Mouse (Mus musculus) intestine, postnatal 0 days (tissue): Measurements from ENCODE around the gene Rasgef1c. TPM values are rescaled to one million over a fixed set of nuclear protein-coding genes. Genes with fewer than 3 reads are reported as not detected.
A peak's percentile ranks its signal among the peaks of the same experiment; 100 is the strongest.

Experiments
- ATAC-seq: fragments of 200-750 bp; cut with Nextera tagmentation; 2 replicates; pipeline ENCODE4 v1.8.0; 2017; ENCODE audit warnings: mild to moderate bottlenecking, moderate TSS enrichment, moderate library complexity
- H3K27ac ChIP-seq: fragments of 300-500 bp; sonication (generic); 2 replicates; pipeline ENCODE4 v1.5.1; 2014; ENCODE audit warnings: mild to moderate bottlenecking, low read depth, low read length, moderate library complexity
- H3K27me3 ChIP-seq: fragments of 300-500 bp; sonication (generic); replicated peaks from 2 replicates; pipeline ENCODE4 v1.6.1; 2014; ENCODE audit warnings: low read length, mixed read lengths; ENCODE audit not compliant: control insufficient read depth, insufficient read depth
- H3K36me3 ChIP-seq: fragments of 300-500 bp; sonication (generic); 2 replicates; pipeline ENCODE4 v1.6.1; 2014; ENCODE audit warnings: mild to moderate bottlenecking, moderate library complexity; ENCODE audit not compliant: control insufficient read depth, insufficient read depth
- H3K4me1 ChIP-seq: fragments of 300-500 bp; sonication (generic); replicated peaks from 2 replicates; pipeline ENCODE4 v1.6.1; 2014; ENCODE audit warnings: antibody characterized with exemption, low read length, mixed read lengths; ENCODE audit not compliant: control insufficient read depth, insufficient read depth
- H3K4me2 ChIP-seq: fragments of 300-500 bp; sonication (generic); replicated peaks from 2 replicates; pipeline ENCODE4 v1.6.1; 2014; ENCODE audit warnings: low read depth, mild to moderate bottlenecking, moderate library complexity
- H3K4me3 ChIP-seq: fragments of 300-500 bp; sonication (generic); 2 replicates; pipeline ENCODE4 v1.5.1; 2014; ENCODE audit warnings: low read depth, low read length
- H3K9ac ChIP-seq: fragments of 300-500 bp; sonication (generic); 2 replicates; pipeline ENCODE4 v1.6.1; 2014; ENCODE audit warnings: mild to moderate bottlenecking, low read depth, low read length
- H3K9me3 ChIP-seq: fragments of 300-500 bp; sonication (generic); 2 replicates; pipeline ENCODE4 v1.6.1; 2016; ENCODE audit warnings: mixed run types; ENCODE audit not compliant: control insufficient read depth
- CTCF ChIP-seq: sonication (generic); IDR thresholded peaks from 2 replicates; pipeline ENCODE4 v1.5.1; 2016; ENCODE audit warnings: low read depth, mild to moderate bottlenecking, control low read depth, antibody characterized with exemption, moderate library complexity
- WGBS: fragments of 180-500 bp; shearing (Covaris S2); extraction: QIAGEN DNeasy Blood & Tissue Kit; methylation state at CpG from one replicate; pipeline ENCODE4 v1.1.7; 2014; 5-methylcytosine and 5-hydroxymethylcytosine counted together
- polyA plus RNA-seq: library from polyadenylated mRNA; unstranded; fragments of >200 nt; fragmentation: Nextera tagmentation; extraction: Ambion mirVana; gene quantifications from 2 replicates; pipeline ENCODE4 v1.2.1, GENCODE M21; 2015

Gene Rasgef1c
- polyA plus RNA-seq, 1 experiment from 2014 or later, result 0.44 TPM

GRCm38 (mm10) chr11:49918521-49919180 lies 17.0 kb downstream of the Rasgef1c start:
- Histone ChIP-seq H3K9ac (no peak overlapping the region), H3K4me3 (no peak overlapping the region), H3K4me2 (no peak overlapping the region), H3K9me3 (no peaks in the 10 kb centered on the region), H3K36me3 (no peaks in the 10 kb centered on the region), H3K27ac (no peak overlapping the region), H3K4me1 (no peaks in the 10 kb centered on the region), H3K27me3 (no peaks in the 10 kb centered on the region)
- TF ChIP-seq CTCF, result no peak
- WGBS, result 72% methylated on average over 15 of the region's 15 CpGs
- ATAC-seq, result no peak

GRCm38 (mm10) chr11:49919304-49919703 lies 17.7 kb downstream of the Rasgef1c start:
- TF ChIP-seq CTCF, result no peak
- no peaks in the 10 kb centered on the region for H3K9me3 ChIP-seq
- H3K36me3 ChIP-seq, result no peaks in the 10 kb centered on the region
- H3K4me2 ChIP-seq, result no peak overlapping the region
- no peak overlapping the region for H3K9ac ChIP-seq
- no peak overlapping the region for H3K27ac ChIP-seq
- H3K4me3 ChIP-seq, result no peak overlapping the region
- 82% methylated on average over 6 of the region's 6 CpGs for WGBS
- no peaks in the 10 kb centered on the region for H3K27me3 ChIP-seq
- ATAC-seq, result no peak
- H3K4me1 ChIP-seq, result no peaks in the 10 kb centered on the region

GRCm38 (mm10) chr11:49923539-49923938 lies 21.9 kb downstream of the Rasgef1c start:
- Histone ChIP-seq H3K4me3 (no peak overlapping the region), H3K4me1 (no peaks in the 10 kb centered on the region), H3K27me3 (no peaks in the 10 kb centered on the region), H3K27ac (no peak overlapping the region), H3K9me3 (no peaks in the 10 kb centered on the region), H3K4me2 (no peak overlapping the region), H3K9ac (no peak overlapping the region), H3K36me3 (no peaks in the 10 kb centered on the region)
- WGBS, result 85% methylated on average over 9 of the region's 9 CpGs
- no peak for TF ChIP-seq CTCF
- ATAC-seq, result no peak

- WGBS, result 65% methylated on average over 7 of the region's 7 CpGs
- ATAC-seq, result no peak
Measured at GRCm38 (mm10) chr11:49926183-49926582, 24.5 kb downstream of the Rasgef1c start.

GRCm38 (mm10) chr11:49927169-49927568 lies 25.5 kb downstream of the Rasgef1c start:
- ATAC-seq, result no peak
- TF ChIP-seq CTCF, result peak; percentile 39
- H3K4me2 ChIP-seq, result no peak overlapping the region

More at GRCm38 (mm10) chr11:49926183-49926582, 24.5 kb downstream of the Rasgef1c start:
- no peak for TF ChIP-seq CTCF
- Histone ChIP-seq H3K27me3 (no peaks in the 10 kb centered on the region), H3K4me3 (no peak overlapping the region), H3K36me3 (no peaks in the 10 kb centered on the region), H3K9ac (no peak overlapping the region), H3K9me3 (no peaks in the 10 kb centered on the region), H3K27ac (no peak overlapping the region), H3K4me2 (no peak overlapping the region), H3K4me1 (no peaks in the 10 kb centered on the region)

GRCm38 (mm10) chr11:49927670-49928069 lies 26.0 kb downstream of the Rasgef1c start:
- Histone ChIP-seq H3K9ac (no peak overlapping the region), H3K36me3 (no peaks in the 10 kb centered on the region), H3K27me3 (no peaks in the 10 kb centered on the region), H3K4me1 (no peaks in the 10 kb centered on the region), H3K27ac (no peak overlapping the region), H3K4me3 (no peak overlapping the region), H3K9me3 (no peaks in the 10 kb centered on the region), H3K4me2 (no peak overlapping the region)
- no peak for ATAC-seq
- TF ChIP-seq CTCF, result no peak
- 72% methylated on average over 6 of the region's 6 CpGs for WGBS

More at GRCm38 (mm10) chr11:49927169-49927568, 25.5 kb downstream of the Rasgef1c start:
- Histone ChIP-seq H3K27me3 (no peaks in the 10 kb centered on the region), H3K36me3 (no peaks in the 10 kb centered on the region), H3K4me3 (no peak overlapping the region), H3K27ac (no peak overlapping the region), H3K9ac (no peak overlapping the region), H3K4me1 (no peaks in the 10 kb centered on the region), H3K9me3 (no peaks in the 10 kb centered on the region)
- WGBS, result 49% methylated on average over 4 of the region's 4 CpGs
